Mouse (Mus musculus) c-Kit-positive CD71-positive TER-119-positive erythroid progenitor cells, embryonic 14.5 days (primary cell): ENCODE measurements around the gene Atf6b.

Experiments
- DNase-seq: peaks from one replicate; pipeline ENCODE4 v3.0.0-alpha.2; 2013; ENCODE audit warnings: low spot score

Gene Atf6b

GRCm38 (mm10) chr17:34646906-34647787, at the start of gene Atf6b:
Gene Atf6b, plus strand, starts transcription at chr17:34647146.
- peak; percentile 96 for DNase-seq

- DNase-seq, result no peak
Measured at GRCm38 (mm10) chr17:34597566-34598095, 49.3 kb upstream of the Atf6b start, which contains the start of gene Ager. Gene Ager, plus strand, starts transcription at chr17:34597862.

DNA sequence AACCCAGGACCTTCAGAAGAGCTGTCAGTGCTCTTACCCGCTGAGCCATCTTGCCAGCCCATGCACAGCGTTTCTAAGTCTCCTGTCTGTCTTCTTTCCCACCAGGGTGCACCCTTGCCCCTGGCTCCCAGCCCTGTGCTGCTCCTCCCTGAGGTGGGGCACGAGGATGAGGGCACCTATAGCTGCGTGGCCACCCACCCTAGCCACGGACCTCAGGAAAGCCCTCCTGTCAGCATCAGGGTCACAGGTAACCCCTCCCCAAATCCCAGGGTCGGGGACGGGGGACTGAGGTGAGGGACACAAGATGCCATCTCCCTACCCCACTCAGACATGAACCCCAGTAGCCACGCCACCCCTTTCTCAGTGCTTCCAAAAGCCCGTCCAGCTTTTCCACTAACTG, 47.1 kb upstream of the Atf6b start:
- no peak for DNase-seq

- no peak for DNase-seq
Measured at GRCm38 (mm10) chr17:34601796-34602195, 45.1 kb upstream of the Atf6b start.

- peak; percentile 100 for DNase-seq
Measured at GRCm38 (mm10) chr17:34603375-34604060, 43.4 kb upstream of the Atf6b start, which contains the start of gene Rnf5. Gene Rnf5, minus strand, starts transcription at chr17:34603690.

GRCm38 (mm10) chr17:34604061-34604508, 42.9 kb upstream of the Atf6b start, which contains the start of gene Agpat1:
Gene Agpat1, plus strand, starts transcription at chr17:34604262.
- DNase-seq, result peak; percentile 99

GRCm38 (mm10) chr17:34604511-34605237, 42.3 kb upstream of the Atf6b start:
- peak; percentile 45 for DNase-seq

DNA sequence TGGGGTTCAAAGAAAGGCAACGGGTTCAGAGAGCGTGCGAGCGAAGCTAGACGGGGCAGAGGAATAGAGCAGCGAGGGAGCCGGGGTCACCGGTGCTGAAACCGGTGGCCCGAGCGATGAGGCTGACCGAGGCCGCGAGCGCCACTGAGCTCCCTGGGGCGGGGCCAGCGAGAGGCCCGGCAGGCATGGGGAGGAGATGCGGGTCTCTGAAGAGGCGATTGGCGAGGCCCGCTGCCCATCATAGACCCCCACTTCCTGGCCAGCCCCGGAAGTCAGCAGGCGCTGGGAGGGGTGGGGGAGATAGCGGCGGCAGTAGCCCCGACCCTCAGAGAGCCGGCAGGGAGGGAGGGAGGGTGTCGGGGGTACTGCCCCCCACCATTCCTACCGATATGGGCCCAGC, 41.3 kb upstream of the Atf6b start:
- DNase-seq, result peak; percentile 87

- DNase-seq, result no peak
Measured at GRCm38 (mm10) chr17:34606186-34607039, 40.5 kb upstream of the Atf6b start.

DNA sequence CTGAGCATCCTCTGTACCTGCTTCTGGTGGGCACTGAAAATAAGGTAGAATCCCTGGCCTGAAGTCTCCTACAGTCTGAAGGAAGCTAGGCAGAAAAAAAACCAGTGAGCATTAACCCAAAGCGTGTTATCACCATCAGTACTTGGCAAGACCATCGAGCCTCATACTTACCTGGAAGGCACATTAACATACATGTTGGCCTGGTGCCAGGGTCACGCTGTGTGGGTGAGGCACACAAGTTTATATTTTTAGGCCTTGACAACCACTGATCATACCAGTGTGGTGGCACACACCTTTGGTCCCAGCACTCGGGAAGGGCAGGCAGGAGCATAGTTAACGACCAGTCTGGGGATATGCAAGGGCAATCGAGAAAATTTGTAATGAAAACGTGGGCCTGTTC, 38.9 kb upstream of the Atf6b start:
- DNase-seq, result no peak

DNA sequence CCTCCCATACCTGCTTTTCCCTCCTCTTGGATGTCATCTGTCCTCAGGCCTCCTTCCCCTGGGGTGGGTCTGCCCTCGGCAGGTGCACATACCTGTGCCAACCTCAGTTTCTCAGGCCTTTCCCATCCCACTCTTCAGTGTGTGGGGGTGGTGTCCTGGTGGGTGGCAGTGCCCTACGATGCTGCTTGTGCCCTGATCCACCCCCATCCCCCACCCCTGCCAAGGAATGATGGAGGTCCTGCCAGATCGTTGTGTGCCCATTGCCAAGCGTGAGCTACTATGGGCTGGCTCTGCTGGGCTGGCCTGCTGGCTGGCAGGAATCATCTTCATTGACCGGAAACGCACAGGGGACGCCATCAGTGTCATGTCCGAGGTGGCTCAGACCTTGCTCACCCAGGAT, 35.9 kb upstream of the Atf6b start:
- no peak for DNase-seq

DNA sequence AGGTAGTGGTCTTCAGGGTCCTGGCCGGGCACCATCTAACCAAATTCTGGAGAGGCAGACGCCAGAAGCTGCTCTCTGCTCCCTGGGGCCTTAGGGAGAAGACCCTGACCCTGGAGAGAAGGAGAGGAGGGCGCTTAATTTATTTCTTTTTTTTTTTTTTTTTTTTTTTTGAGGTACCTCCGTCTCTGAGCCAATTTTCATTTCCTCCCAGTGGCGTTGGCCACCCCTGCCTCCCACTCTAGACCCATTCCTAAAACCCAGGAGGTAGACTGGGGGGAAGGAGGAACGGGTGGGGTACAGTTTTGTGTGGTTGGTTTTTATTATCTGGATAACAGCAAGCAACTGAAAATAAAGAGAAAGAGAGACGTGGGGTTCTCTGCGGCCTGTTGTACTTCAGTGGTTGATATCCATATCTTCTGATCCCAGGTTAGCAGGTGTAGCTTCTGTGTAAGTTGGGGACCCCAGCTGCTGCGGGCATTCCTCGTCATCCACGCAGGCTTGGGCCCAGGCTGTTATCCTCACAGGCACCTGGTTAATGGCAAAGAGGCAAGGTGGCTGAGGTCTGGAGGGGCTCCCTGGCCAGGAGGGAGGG, 33.8 kb upstream of the Atf6b start:
- DNase-seq, result no peak

DNA sequence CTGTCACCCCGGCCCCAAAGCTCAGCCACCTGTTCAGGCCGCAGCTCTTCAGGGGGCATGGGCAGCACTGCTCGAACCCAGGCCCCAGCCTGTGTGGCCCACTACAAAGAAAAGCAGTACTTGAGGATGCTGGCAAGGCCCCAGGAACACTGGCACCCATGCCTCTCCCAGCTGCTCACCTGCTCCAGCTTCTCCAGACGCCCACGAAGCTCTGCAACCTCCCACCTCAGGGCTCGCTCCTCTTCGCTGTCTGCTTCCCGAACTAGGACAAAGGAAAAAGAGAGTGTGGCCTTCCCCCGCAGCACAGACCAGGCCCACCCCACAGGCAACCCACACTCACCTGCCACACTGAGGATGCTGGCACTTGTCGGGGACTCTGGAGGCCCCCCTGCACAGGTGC, 33.1 kb upstream of the Atf6b start:
- no peak for DNase-seq

- DNase-seq, result no peak
Measured at GRCm38 (mm10) chr17:34615871-34616270, 31.1 kb upstream of the Atf6b start, which contains the start of gene Egfl8. Gene Egfl8, minus strand, starts transcription at chr17:34615971.

- peak; percentile 82 for DNase-seq
Measured at GRCm38 (mm10) chr17:34618999-34619398, 27.9 kb upstream of the Atf6b start.

GRCm38 (mm10) chr17:34621006-34621405, 25.9 kb upstream of the Atf6b start:
- DNase-seq, result no peak

DNA sequence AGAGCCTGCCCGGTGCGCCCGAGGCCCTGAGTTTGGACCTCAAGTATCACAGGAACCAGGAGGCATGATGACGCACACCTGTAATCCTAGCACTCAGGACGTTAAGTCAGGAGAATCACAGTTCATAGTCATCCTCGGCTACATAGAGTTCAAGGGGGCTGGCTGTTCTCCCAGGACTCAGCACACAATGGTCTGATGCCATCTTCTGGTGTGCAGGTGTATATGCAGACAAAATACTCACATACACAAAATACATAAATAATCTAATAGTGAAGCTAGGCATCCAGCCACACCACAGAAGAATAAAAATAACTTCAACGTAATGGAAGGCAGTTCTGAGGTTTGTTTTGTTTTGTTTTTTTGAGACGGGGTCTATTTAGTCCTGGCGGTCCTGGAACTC, 23.8 kb upstream of the Atf6b start:
- no peak for DNase-seq

DNA sequence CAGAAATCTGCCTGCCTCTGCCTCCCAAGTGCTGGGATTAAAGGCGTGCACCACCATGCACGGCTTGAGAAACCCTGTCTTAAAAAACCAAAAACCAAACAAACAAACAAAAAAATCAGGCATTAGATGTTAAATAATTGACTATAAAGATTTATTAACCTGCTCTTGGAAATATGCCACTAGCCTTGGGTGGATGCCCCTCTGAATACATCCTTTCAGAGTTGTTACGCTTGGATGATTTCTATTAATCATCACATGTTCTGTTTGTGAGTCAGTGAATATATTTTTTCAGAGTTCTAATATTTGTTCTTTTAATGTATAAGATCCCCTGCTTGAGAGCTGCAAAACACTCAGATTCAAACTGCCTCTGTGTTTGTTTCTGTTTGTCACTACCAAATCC, 22.0 kb upstream of the Atf6b start:
- DNase-seq, result no peak

DNA sequence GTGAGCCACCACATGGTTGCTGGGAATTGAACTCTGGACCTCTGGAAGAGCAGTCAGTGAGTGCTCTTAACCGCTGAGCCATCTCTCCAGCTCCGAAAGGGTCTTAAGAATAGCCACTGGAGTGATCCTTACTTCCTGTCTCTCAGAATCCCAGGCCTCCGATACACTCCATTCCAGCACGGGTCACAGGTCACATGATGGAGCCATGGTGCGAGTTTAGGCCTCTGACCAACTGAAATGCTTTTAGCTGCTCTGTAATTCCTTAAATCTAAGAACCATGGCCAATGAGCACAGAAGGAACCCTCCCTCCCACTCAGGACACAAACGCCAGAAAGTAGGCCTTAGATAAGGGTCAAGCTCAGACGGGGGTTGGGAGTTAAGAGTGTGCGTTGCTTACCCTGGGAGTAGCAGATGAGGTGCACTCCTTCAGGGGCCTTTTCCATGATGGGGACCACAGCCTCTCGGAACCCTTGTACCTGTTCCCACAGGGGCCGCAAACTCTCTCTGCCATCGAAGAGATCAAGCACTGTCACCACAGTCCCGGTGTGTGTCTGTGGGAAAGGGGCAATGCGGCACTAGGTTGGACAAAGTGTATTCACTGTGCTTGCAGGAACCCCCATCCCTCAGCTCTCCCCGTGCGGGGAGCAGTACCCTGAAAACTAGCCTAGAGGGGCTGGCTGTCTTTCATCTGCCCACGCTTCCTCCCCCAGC, 20.7 kb upstream of the Atf6b start:
- no peak for DNase-seq

DNA sequence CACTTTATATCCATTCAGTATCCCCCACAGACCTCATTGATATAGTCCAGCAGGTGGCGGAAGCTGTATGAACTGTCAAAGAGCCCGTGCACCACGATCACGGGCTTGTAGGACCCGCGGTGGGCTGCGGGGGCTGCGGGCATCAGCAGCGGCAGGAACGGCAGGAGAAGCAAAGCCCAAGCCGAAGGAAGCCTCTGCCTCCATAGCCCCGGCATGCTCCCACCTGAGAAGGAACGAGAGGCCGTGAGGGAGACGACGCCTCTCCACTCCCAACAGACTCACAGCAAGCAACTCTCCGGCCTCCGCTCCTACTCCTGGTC, 20.2 kb upstream of the Atf6b start:
- no peak for DNase-seq
